Comparison of ENCODE assay signal across 27 mouse cellular contexts in genomic region chr5:140066281-140066680, GRCm38 (mm10).
DNase-seq lines count a peak whose midpoint lies in the region; ATAC-seq and TF ChIP-seq lines count a peak whose summit lies in the region.
"Had no signal": no experiment of that assay in that cellular context is flagged by ENCODE, and none has a peak within 500 bp of the region (broad histone marks: within the 10 kb centered on the region; RNA-seq: fewer than 3 reads in every experiment).

No protein-coding gene starts in this region.

- H3K4me1 ChIP-seq in stomach, postnatal 0 days (replicated peaks; ENCODE audit: control insufficient read depth, insufficient read depth): 0 out of 2 replicates have a peak, but pooled peaks cover 3% of the 10 kb centered on the region

- H3K4me2 ChIP-seq in stomach, postnatal 0 days (replicated peaks; ENCODE audit: low read depth): no peak overlapping the region
- H3K4me2 ChIP-seq: embryonic facial prominence, embryonic 13.5 days; embryonic facial prominence, embryonic 15.5 days; forebrain, embryonic 12.5 days had no signal

- TF ChIP-seq CTCF in stomach, postnatal 0 days (IDR thresholded peaks at IDR 0.05; ENCODE audit: low read depth): no peak

- no peak overlapping the region for H3K4me3 ChIP-seq in stomach, postnatal 0 days (ENCODE audit: low read depth, low read length)
- H3K4me3 ChIP-seq: embryonic facial prominence, embryonic 13.5 days; embryonic facial prominence, embryonic 15.5 days; erythroblast, embryonic 14.5 days; forebrain, embryonic 10.5 days; forebrain, embryonic 12.5 days had no signal

- H3K27ac ChIP-seq in stomach, postnatal 0 days (replicated peaks): no peak overlapping the region
- H3K27ac ChIP-seq: embryonic facial prominence, embryonic 13.5 days; embryonic facial prominence, embryonic 15.5 days; forebrain, embryonic 12.5 days had no signal

- H3K27me3 ChIP-seq in stomach, postnatal 0 days (ENCODE audit: control insufficient read depth, insufficient read depth, low read length): no peaks in the 10 kb centered on the region
- H3K27me3 ChIP-seq: CH12.LX; embryonic facial prominence, embryonic 13.5 days; embryonic facial prominence, embryonic 15.5 days; forebrain, embryonic 12.5 days; Patski had no signal

- no peak overlapping the region for H3K9ac ChIP-seq in stomach, postnatal 0 days (ENCODE audit: low read length)
- H3K9ac ChIP-seq: embryonic facial prominence, embryonic 13.5 days; embryonic facial prominence, embryonic 15.5 days; forebrain, embryonic 12.5 days had no signal

- no peak for TF ChIP-seq EP300 in stomach, postnatal 0 days (optimal IDR thresholded peaks at IDR 0.05)

- ATAC-seq in stomach, postnatal 0 days (ENCODE audit: low FRiP score, low TSS enrichment): no peak
- ATAC-seq: activated CD4-positive, CD25-positive, alpha-beta regulatory T cell, adult 4 months; CD4-positive, CD25-positive, alpha-beta regulatory T cell, adult 4 months; forebrain, embryonic 14.5 days; forebrain, embryonic 16.5 days; Patski had no signal

- peaks cover 5% of the 10 kb centered on the region; the same call in 1 of the 2 replicates for H3K36me3 ChIP-seq in stomach, postnatal 0 days (ENCODE audit: control insufficient read depth, insufficient read depth, low read length)

- H3K9me3 ChIP-seq in stomach, postnatal 0 days (ENCODE audit: control insufficient read depth, low read length): no peaks in the 10 kb centered on the region
- H3K9me3 ChIP-seq: embryonic facial prominence, embryonic 13.5 days; embryonic facial prominence, embryonic 15.5 days; forebrain, embryonic 10.5 days; forebrain, embryonic 12.5 days; G1E had no signal

- peak; percentile 18 for DNase-seq in kidney, adult 18-20 months
- no peak for DNase-seq in kidney, postnatal 14 days
- peak; percentile 46 to 49 for DNase-seq in kidney, postnatal 36 days
- no peak for DNase-seq in kidney, adult 9 months
- peak; percentile 59 for DNase-seq in adipocyte (ENCODE audit: low spot score)
- DNase-seq in stomach, postnatal 0 days (ENCODE audit: low spot score): no peak
- DNase-seq: adrenal gland, postnatal 10 days; B cell, adult 2 months; cerebellum, adult 11 months; cerebellum, adult 18-20 months; cerebellum, adult 8-10 months; cerebellum, adult 9-11 months; cerebellum, postnatal 14 days; cerebellum, postnatal 36 days; embryo, embryonic 11 days had no signal

Comparison
In these comparisons a context has a peak if more than half of its experiments do, and no peak if none do; other contexts are left out.
1. DNase-seq: peak in kidney, adult 18-20 months (single experiment), kidney, postnatal 36 days (2 of 2) and adipocyte (single experiment); none in kidney, postnatal 14 days (single experiment), kidney, adult 9 months (single experiment) and stomach, postnatal 0 days (single experiment).